Mouse (Mus musculus) thymus, postnatal 10 days (tissue): ENCODE measurements around the gene Prkn.

Experiments
- DNase-seq, 2 experiments: peaks; one replicate each; pipeline ENCODE4 v3.0.0; 2021; ENCODE audit warnings: low spot score in 2 of 2

The Prkn gene

DNA sequence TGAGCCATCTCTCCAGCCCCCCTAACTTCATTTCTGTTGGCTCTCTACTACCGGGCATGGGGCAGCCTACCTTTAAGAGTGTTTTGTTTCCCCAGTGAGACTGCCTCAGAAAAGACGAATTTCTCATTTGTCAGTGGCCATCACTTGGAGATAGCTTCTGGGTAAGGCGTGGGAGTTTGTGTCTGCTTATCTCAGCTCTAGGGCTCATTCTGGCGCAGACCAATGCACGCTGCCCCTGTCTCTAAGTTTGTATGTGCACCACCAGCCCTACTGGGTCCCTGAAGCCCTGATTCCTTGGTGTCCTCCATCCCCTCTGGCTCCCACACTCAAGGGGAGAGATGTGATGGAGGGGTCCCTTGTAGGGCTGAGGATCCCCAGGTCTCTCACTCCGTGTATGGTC is 1198.3 kb downstream of the Prkn start:
- no peak for DNase-seq

- DNase-seq = peak; percentile 46 to 75
These were observed 1199.0 kb downstream of the Prkn start for GRCm38 (mm10) chr17:12039188-12039587.

- no peak for DNase-seq
These were observed 1199.7 kb downstream of the Prkn start for GRCm38 (mm10) chr17:12039922-12040321.

GRCm38 (mm10) chr17:12040546-12040945 is 1200.4 kb downstream of the Prkn start:
- DNase-seq = no peak

DNA sequence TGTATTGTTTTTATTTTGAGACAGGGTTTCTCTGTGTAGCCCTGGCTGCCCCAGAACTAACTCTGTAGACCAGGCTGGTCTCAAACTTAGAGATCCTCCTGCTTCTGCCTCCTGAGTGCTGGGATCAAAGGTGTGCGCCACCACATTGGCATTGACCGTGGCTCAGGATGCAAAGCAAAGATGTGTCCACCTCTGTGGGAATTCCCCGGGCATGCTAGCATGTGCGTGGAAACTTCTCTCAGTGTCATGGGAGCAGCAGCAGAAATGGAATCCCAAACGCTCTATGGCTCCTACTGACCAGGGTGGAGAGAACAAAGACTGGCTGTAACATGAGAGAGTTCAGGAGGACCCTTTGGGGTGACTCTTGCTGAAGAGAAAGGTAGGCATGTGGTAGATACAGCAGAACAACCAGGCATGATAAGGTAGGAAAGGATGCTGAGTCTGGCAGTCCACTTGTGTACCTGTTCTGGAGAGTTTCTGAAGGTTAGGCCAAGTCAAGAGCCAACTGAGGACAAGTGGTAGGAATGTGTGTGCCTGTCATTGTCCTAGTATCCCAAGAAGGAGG is 1201.0 kb downstream of the Prkn start:
- no peak for DNase-seq

DNA sequence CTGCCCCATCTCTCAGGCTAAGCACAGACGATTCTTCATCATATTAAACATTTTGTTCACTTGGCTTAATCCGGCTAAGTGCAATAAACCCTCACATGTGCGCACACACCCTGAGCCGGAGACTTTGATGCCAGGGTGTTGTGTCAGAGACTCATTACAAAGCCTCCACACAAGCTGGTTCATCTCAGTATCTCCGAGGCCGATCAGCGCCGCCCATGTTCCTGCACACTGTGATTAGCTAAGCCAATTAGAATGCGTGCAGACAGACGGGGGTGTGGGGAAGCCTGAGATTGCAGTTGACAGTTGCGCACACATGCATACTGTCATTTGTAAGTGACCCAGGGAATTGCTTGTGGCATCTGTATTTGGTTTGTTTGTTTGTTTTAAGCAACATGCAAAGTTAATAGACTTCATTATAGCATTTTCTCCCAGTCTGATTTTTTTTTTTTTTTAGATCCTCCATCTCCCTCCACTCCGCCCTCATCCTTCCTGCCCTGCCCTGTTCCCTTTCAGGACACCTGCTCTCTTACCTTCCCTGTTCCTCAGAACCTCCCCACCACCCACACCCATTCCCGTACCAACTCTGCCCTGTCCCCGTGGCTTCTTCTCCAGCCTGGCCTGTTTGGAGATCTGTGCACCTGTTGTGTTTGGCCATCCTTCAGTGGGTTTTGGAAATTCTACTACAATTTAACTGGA is 1202.5 kb downstream of the Prkn start:
- DNase-seq = no peak

DNA sequence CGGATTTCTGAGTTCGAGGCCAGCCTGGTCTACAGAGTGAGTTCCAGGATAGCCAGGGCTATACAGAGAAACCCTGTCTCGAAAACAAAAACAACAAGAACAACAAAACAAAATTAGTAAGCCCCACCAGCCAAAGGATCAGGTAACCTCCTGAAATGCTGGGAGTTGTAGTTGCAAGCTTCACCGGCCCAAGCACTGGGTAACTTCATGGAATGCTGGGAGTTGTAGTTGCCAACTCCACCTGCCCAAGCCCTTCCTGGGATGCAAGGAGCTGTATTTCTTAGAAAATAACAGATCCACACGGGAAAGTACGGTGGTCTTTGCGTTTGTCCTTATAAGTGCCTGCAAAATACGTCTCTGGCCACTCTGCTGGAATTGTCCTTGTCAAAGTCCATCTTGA is 1204.0 kb downstream of the Prkn start:
- DNase-seq = no peak

DNA sequence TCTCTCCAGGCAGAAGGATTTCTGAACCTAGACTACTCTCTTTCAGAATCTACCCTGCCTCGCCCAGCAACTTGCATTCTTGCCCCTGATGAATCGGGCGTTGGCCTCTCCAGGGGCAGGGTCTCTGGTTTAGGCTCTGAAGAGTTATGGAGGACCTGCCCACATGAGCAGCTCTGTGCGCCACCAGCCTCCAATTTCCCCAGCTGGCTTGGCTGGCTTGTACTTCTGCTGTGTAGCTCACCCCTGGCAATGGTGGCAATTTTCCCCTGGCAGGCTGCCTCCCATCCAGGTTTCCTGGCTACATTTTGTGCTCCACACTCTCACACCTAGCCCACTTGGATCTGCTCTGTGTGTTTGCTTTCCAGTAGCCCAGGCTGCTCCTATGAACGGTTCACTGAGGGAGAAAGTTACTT is 1205.7 kb downstream of the Prkn start:
- DNase-seq = no peak

- DNase-seq = no peak
These were observed 1206.8 kb downstream of the Prkn start for GRCm38 (mm10) chr17:12047032-12047431.

DNA sequence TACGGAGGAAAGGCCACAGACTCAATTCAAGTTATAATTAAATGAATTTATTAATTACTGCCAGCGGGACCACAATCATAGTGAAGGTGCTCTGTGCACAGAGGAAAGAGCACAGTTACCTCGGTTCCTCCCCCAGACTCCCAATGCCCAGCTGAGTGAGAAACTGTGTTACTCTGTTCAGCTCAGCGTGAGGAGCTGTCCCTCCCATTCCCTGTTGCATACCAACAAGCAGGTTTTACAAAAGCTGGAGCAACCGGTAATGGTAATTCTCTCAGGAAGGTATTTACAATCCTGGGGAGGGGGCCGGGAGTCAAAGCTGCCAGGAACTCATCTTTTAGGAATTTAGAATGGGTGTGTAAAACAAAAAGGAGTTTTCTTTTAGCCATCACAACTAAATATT is 1207.3 kb downstream of the Prkn start:
- no peak for DNase-seq

DNA sequence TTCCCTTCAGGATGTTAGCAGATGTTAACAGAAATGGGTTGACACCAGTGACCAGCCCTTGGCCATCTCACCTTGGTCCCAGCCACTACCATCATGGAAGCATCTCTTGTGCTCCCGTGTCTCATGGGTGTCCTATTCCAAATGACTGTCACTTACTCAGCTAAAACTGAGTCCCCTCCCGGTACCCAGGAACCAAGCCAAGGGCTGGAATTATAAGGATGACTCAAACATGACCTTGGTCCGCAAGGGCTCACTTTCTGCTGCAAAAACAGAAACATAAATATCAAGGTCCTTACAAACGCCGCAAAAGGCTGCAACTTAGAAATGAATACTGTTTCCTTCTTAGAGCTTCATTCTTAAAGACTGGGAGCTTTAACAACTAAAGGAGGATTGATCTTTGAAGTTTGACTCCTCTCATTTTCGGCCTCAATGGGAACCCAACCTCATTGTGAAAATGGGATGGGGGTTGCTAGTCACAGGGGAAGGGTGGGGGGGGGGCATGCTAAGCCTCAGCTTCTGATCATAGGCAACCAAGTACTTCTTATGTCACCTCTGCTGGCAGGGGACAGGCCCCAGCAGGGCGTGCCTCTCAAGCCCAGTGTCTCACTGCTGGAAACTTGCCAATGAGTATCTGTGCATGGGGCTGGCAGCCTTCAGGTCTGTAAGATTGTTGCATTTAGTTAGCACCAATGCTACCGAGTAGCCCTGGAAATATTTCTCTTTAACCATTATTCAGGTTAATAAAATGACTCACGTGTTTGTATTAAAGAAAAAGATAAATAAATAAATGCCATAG is 1208.7 kb downstream of the Prkn start:
- DNase-seq = no peak

DNA sequence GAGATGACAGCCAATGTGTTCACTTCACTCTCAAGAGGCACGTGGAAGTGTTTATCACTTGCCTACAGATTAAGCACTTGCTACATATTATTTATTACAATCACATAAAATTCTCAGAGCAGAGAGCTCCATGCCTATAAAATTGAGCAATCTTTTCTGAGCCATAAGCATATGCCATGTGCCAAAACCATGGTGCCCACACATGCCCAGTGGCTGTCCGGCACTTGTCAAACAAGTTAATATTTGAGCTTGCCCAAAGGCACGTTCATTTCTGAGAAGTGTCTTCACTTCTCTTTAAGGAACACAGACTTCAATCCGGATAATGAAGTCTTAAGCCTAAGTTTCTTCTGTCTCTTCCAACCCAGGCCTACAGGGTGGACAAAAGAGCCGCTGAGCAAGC is 1210.1 kb downstream of the Prkn start:
- DNase-seq = no peak

GRCm38 (mm10) chr17:12051031-12051430 is 1210.8 kb downstream of the Prkn start:
- no peak for DNase-seq

DNA sequence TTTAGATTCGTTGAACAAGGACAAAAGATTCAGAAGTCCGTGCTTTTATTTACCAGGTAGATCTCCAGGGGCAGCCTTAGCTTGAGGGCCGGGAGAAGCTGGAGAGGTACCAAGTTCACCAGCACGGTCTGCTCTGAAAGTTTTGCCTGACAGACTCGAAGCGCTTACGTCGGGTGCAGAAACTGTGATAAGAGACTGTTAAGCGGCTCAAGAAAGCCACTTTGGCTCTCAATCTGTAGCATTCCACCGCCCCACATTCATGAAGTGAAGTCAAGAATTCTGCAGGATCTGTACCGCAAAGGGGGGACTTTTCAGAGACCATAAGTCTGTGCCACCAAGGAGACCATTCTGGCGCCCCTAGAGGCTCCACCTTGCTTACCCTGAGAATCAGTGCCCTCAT is 1212.5 kb downstream of the Prkn start:
- DNase-seq = no peak

DNA sequence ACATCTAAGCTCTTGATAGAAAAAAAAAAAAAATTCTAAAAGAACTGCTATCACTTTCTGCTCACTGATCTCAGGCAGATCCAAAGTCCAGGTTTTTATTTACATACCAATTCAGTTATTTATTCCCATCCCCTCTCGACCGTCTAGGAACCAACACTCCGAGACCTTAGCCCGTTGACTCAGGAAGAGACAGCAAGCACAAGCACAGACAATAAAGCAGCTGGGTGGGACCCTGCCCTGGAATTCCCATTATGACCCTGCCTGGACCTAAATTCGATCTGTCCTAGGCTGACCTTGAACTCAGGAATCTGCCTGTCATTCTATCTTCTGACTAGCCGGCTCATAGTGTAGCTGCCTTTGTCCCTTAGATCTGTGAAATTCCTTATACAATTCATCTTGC is 1218.9 kb downstream of the Prkn start:
- no peak for DNase-seq

DNA sequence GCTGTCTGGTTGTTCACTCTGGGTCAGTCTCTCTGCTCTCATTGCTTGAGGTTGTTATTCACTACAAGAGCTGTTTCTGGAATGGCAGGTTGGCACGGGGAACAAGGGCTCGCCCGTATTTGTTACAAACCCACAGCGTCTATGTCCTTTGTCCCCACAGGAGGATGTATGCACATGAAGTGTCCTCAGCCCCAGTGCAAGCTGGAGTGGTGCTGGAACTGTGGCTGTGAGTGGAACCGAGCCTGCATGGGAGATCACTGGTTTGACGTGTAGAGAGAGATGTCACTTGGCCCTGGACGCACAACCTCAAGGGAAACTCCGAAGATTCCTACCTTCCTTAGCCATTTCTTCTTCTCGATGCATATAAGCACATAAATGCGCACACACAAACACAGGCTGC is 1221.2 kb downstream of the Prkn start:
- no peak for DNase-seq

- no peak for DNase-seq
These were observed 1222.7 kb downstream of the Prkn start for GRCm38 (mm10) chr17:12062861-12063260.

DNA sequence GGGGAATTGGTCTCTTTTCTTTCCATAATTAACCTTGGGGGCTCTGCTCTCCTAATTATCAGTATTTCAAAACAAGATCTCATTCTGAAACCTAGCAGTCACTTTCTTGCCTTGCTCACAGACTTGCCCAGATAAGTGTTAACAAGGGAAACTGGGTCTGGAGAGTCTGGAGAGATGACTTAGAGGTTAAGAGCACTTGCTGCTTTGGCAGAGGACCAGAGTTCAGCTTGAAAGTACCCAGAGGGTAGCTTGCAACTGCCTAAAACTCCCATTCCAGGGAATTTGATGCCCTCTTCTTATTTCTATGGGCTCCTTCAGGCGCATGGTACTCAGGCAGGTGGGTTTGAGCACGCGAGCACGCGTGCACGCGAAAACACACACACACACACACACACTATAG is 1223.3 kb downstream of the Prkn start:
- no peak for DNase-seq

DNA sequence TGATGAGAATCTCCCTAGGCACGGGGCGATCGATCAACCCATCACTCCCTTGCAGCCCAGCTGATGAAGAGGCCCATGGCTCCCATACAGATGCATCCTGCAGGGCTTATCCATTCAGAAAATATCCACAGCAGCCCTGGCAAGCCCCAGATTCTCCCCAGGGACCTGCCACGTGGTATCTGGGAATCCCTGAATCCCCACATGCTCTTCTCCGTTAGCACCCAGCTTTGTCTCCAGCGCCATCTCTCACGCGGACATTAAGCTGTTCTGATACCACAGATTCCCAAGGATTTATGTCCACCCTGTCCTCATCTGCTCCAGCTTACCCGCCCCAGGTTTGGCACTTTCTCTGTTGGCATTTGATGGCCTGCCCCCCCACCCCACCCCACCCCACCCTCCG is 1225.9 kb downstream of the Prkn start:
- DNase-seq = no peak

- no peak for DNase-seq
These were observed 1236.6 kb downstream of the Prkn start for GRCm38 (mm10) chr17:12076816-12077215.

DNA sequence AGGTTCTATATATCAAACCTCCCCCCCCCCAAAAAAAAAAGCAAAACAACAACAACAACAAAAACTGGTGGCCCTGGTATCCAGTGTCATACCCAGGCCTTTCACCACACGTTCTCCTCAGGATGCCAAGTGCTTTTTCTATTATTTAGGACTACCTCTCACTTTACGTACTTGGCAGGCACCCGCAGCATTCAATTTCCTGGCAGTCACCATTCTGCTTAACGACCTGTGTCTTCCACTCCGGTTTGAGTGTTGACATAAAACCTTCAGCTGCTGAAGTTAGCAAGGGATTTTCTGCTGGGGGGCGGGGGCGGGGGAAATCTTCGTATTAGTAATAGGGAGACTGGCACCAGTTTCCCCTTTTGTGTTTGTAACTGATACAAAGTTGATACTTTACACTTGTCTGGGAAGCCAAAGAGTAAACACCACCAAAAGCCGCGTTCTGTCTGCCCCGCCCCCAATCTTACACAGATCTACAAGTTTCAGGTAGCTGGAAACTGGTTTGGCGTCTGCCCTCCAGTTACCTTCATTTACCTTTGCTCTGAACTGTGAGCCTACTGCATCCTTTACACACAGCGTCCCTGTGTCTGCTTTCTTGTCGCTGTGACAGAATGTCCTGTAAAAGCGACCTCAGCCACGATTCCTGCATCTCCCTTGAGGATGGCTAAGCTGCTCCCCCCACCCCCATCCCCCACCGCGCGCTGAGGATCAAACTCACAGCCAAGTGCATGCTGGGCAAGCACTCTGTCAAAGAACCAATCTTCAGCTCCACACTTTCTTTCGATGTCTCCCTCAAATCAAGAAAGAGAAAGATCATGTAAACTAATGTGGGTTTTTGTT is 1240.7 kb downstream of the Prkn start:
- DNase-seq = no peak

- DNase-seq = no peak
These were observed 1242.0 kb downstream of the Prkn start for GRCm38 (mm10) chr17:12082201-12082600.
